Mouse (Mus musculus): ENCODE data around the gene Klhl21. TPM values are rescaled to one million over a fixed set of nuclear protein-coding genes. Genes with fewer than 3 reads are reported as not detected.
A peak's percentile ranks its signal among the peaks of the same experiment; 100 is the strongest.

Gene Klhl21
- polyA plus RNA-seq, 1 experiment from 2014 or later, result 3.6 TPM

DNA sequence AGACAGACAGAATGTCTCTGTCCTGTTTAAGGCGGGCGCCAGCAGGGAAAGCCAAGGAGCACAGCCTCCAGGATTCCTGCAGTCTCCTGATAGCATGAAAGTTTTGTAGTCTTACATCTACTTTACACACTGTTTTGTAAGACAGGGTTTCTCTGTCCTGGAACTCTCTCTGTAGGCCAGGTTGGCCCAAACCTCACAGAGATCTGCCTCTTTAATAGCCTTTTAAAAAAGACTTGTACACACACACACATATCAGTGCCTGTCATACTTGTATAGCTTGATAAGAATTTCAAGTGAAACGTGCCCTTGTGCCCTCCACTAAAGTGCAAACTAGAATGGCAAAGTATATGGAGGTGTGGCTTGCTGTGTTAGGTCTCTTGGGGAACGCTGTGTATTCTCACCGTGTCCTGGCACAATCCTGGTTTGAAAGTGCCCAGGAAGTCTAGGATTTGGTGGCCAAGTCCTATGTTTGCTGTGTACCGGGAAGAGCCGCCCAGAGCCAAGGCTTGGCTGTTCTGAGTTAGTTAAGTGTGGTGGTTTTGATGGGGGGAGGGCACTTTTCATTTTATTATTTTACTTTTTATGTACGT lies 2.7 kb downstream of the Klhl21 start:
- H3K4me3 ChIP-seq, result peak overlapping the region; percentile 69
- no peak overlapping the region for H3K27ac ChIP-seq
- no peaks in the 10 kb centered on the region for H3K9me3 ChIP-seq
- H3K27me3 ChIP-seq (replicated peaks), result peaks cover 25% of the 10 kb centered on the region; the same call in 1 of the 2 replicates
- peaks cover 37% of the 10 kb centered on the region for H3K4me1 ChIP-seq
- no peak for ATAC-seq (replicated peaks)
- H3K9ac ChIP-seq, result no peak overlapping the region
- 0 out of 2 replicates have a peak, but pooled peaks cover 2% of the 10 kb centered on the region for H3K36me3 ChIP-seq (replicated peaks)
- WGBS, result 74% methylated on average over 8 of the region's 8 CpGs
- peak overlapping the region; percentile 98 for H3K4me2 ChIP-seq

DNA sequence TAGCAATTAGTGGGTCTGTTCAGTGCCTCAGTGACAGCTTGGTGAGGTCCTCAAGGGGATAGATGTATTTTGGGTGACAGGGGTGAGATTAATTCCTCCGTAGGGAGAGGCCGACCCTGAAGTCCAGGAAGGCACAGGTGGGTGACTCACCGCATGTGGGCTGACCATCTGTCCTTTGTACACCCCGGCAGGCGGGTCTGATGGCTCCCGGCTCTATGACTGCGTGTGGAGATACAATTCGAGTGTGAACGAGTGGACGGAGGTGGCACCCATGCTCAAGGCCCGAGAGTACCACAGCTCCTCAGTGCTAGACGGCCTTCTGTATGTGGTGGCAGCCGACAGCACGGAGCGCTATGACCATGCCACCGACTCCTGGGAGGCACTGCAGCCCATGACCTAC lies 3.5 kb downstream of the Klhl21 start:
- H3K9me3 ChIP-seq, result no peaks in the 10 kb centered on the region
- WGBS, result 93% methylated on average over 16 of the region's 16 CpGs
- no peak for ATAC-seq (replicated peaks)
- no peak overlapping the region for H3K27ac ChIP-seq
- H3K4me2 ChIP-seq, result no peak overlapping the region
- no peak overlapping the region for H3K4me3 ChIP-seq
- 0 out of 2 replicates have a peak, but pooled peaks cover 2% of the 10 kb centered on the region for H3K36me3 ChIP-seq (replicated peaks)
- no peak overlapping the region for H3K9ac ChIP-seq
- peaks cover 17% of the 10 kb centered on the region; the same call in 1 of the 2 replicates for H3K27me3 ChIP-seq (replicated peaks)
- peaks cover 37% of the 10 kb centered on the region for H3K4me1 ChIP-seq

DNA sequence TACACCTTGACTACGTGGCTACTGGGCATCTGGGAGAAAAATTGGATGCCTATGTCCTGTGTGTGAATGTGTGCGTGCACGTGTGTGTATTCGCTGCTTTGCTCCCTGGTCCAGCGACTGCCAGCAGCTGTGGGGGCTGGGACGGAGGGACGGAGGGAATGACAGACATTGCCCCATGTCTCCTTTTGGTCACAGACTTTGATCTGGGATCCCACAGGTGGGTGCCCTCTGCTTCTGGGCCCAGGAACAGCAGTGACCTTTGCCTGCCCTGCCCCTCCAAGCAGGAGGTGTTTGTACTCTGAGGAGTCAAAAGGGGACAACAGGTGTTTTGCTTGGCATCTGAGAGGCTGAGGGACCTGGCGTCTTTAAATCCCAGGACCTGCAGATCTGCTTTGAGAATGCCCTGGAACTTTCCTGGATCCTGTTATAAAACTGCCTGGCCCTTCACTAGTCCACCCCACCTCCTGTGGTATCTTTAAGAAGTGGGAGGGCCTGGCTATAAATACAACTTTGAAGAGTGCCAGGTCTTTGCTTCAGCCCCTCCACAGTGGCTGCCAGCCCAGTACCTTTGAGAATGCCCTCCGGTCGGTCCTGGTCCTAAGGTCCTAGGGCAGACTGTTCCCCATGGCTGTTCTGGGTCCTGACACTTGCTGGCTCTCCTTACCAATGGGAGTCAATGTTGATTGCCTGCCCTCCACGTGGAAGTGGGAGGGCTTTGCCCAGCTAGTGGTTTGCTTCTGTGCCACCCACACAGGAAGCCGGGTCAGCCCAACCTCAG lies 4.6 kb downstream of the Klhl21 start:
- H3K27ac ChIP-seq, result no peak overlapping the region
- H3K4me3 ChIP-seq, result no peak overlapping the region
- ATAC-seq (replicated peaks), result no peak
- no peak overlapping the region for H3K4me2 ChIP-seq
- no peaks in the 10 kb centered on the region for H3K9me3 ChIP-seq
- WGBS, result 89% methylated on average over 12 of the region's 12 CpGs
- H3K4me1 ChIP-seq, result peaks cover 27% of the 10 kb centered on the region
- H3K27me3 ChIP-seq (replicated peaks), result 0 out of 2 replicates have a peak, but pooled peaks cover 9% of the 10 kb centered on the region
- H3K9ac ChIP-seq, result no peak overlapping the region
- H3K36me3 ChIP-seq (replicated peaks), result peaks cover 2% of the 10 kb centered on the region; the same call in 1 of the 2 replicates

DNA sequence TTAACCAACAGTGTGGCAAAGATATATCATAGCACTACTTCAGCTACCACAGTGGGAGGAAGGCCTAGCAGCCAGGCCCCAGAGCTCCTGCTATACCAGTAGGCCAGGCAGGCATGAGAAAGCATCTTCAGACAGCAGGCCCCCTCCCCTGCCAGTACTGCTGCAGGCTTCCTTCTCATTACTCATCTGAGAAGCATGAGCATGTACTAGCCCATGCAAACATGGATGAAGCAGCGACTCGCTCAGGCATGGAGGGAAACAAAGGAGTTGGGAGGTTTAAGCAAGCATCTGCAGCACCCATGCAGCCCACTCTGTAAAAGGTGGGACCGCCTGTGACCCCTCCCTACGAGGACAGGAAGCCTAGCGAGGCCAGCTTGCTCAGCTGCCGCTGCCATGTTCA lies 10.5 kb downstream of the Klhl21 start:
- 90% methylated on average over 6 of the region's 6 CpGs for WGBS
- no peaks in the 10 kb centered on the region for H3K27me3 ChIP-seq (replicated peaks)
- no peak overlapping the region for H3K4me3 ChIP-seq
- peaks cover 11% of the 10 kb centered on the region for H3K4me1 ChIP-seq
- no peak for ATAC-seq (replicated peaks)
- no peak overlapping the region for H3K4me2 ChIP-seq
- no peak overlapping the region for H3K27ac ChIP-seq
- no peaks in the 10 kb centered on the region for H3K9me3 ChIP-seq
- H3K36me3 ChIP-seq (replicated peaks), result peaks cover 38% of the 10 kb centered on the region
- H3K9ac ChIP-seq, result no peak overlapping the region

DNA sequence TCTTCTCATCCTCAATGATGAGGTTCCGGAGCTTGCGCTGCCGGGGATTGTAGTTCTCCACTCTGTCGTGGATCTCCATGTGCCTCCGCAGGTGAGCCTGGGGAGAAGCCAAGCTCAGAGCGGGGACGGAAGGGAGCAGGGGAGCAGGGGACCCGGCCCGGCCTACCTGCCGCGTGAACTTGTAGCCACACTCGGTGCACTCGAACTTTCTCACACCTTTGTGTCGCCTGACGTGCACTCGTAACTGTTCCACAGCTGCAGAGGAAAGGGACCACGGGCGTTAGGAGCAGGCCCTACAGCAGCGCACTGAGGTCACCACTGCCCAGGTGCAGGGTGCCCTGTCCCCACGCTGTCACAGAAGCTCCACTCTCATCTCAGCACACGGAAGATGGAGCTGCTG lies 11.4 kb downstream of the Klhl21 start:
- H3K27me3 ChIP-seq (replicated peaks), result no peaks in the 10 kb centered on the region
- no peak overlapping the region for H3K4me2 ChIP-seq
- H3K9me3 ChIP-seq, result no peaks in the 10 kb centered on the region
- peaks cover 20% of the 10 kb centered on the region for H3K4me1 ChIP-seq
- 90% methylated on average over 21 of the region's 21 CpGs for WGBS
- no peak overlapping the region for H3K4me3 ChIP-seq
- no peak overlapping the region for H3K9ac ChIP-seq
- peaks cover 38% of the 10 kb centered on the region for H3K36me3 ChIP-seq (replicated peaks)
- no peak for ATAC-seq (replicated peaks)
- no peak overlapping the region for H3K27ac ChIP-seq

DNA sequence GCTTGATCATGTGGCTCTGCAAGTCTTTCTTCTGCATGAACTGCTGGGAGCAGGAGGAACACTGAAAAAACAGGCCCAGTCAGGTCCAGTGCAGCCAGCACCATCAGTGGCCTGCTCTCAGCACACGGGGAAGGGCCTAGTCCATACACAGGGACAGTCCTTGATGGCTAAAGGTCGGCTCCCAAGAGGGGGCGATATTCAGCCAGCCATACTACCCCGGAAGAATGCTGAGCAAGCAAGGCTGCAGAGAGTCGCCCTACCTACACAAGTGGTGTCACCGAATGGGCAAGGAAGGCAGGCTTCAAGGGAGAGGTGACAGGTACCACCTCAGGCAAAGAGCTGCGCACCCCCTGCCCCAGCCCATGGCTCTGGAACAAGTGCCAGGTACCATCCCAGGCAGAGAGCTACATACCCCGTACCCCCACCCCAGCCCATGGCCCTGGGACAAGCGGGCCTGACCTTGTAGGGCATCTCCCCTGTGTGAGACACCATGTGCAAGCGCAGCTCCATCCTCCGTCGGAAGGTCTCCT lies 13.0 kb downstream of the Klhl21 start:
- no peak overlapping the region for H3K4me2 ChIP-seq
- peaks cover 36% of the 10 kb centered on the region for H3K4me1 ChIP-seq
- H3K27me3 ChIP-seq (replicated peaks), result no peaks in the 10 kb centered on the region
- H3K9me3 ChIP-seq, result no peaks in the 10 kb centered on the region
- H3K4me3 ChIP-seq, result no peak overlapping the region
- no peak overlapping the region for H3K27ac ChIP-seq
- peaks cover 36% of the 10 kb centered on the region for H3K36me3 ChIP-seq (replicated peaks)
- ATAC-seq (replicated peaks), result no peak
- H3K9ac ChIP-seq, result no peak overlapping the region
- 72% methylated on average over 12 of the region's 12 CpGs for WGBS

DNA sequence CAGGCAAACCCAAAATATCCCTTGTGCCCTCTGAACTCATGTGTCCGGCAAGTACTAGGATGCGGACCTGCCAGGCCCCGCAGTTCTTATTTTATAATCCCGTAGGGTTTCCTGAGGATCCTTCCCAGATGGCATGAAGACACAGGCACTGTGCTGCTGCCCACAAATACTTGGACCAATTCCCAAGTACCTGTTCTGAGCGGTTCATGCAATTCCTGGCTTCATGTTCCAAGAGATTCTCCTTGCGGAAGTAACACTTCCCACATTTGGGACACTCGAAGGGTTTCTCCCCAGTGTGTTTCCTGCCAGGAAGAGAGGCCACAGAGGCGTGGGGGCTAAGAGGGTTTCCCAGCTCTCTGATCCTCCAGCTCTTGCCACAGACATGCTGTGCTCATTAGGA lies 13.9 kb downstream of the Klhl21 start:
- Histone ChIP-seq H3K27me3 (replicated peaks) (no peaks in the 10 kb centered on the region), H3K4me1 (peaks cover 40% of the 10 kb centered on the region), H3K4me3 (no peak overlapping the region), H3K9ac (no peak overlapping the region), H3K9me3 (no peaks in the 10 kb centered on the region), H3K27ac (no peak overlapping the region), H3K4me2 (no peak overlapping the region), H3K36me3 (replicated peaks) (peaks cover 36% of the 10 kb centered on the region)
- 92% methylated on average over 8 of the region's 8 CpGs for WGBS
- ATAC-seq (replicated peaks), result no peak

DNA sequence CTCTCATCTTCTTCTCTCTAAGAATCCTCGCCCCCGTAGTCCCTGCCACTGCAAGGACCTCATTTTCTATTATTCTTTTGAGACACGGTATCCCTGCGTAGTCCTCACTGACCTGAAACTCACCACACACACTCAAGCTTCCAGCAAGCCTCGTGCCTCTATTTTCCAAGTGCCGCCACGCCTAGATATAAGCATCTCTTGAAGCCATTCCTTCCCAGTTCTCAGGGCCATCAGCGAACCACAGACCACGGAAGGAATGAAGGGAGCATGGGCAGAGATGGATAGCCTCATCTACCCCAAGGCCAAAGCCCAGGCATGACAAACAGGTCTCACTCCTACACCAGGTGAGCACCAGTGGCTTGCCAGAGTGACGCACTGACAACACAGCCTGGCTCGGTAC lies 15.9 kb downstream of the Klhl21 start:
- 93% methylated on average over 11 of the region's 11 CpGs for WGBS

DNA sequence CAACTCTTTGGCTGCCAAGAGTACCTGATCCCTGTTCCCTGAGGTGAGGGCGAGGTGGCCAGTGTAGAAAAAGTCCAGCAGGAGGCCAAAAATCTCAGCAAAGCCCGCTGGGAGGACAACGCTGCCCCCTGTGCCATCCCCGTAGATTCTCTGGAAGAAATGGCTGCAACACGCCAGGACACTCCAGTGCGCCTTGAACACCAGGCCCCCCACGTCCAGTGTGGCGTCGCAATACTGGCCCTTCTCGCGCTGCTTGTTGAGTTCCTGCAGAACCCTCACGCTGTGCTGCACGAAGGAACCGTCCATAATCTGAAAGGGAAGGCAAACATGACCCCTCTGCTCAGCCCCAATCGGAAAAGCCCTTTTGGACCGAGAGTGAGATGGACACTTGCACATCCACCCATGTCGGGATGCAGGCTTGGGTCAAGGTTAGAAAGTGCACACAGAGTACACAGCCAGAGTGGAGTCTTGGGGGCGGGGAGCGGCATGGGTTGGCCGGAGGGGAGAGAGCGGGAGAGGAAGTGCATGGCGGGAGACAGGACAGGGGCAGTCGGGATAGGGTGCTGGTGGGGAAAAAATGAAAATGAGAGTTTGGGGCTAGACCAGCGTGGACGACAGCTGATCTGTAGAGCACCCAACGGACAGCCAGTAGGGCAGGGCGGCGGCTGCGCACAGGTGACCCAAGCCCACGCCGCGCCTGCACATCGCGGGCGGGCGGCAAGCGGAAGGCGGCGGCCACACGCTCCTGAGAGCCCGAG lies 18.3 kb downstream of the Klhl21 start:
- Histone ChIP-seq H3K9ac (peak overlapping the region; percentile 72), H3K36me3 (replicated peaks) (peaks cover 9% of the 10 kb centered on the region; the same call in 1 of the 2 replicates), H3K9me3 (no peaks in the 10 kb centered on the region), H3K4me1 (peaks cover 57% of the 10 kb centered on the region), H3K4me3 (peak overlapping the region; percentile 70), H3K27me3 (replicated peaks) (0 out of 2 replicates have a peak, but pooled peaks cover 3% of the 10 kb centered on the region), H3K27ac (peak overlapping the region; percentile 76), H3K4me2 (peak overlapping the region; percentile 80)
- 2% methylated on average over 31 of the region's 41 CpGs for WGBS
- peak; percentile 78 for ATAC-seq (replicated peaks)

More for the DNA sequence above, 15.9 kb downstream of the Klhl21 start:
- Histone ChIP-seq H3K4me2 (peak overlapping the region; percentile 15; the same call in 1 of the 2 replicates), H3K9ac (peak overlapping the region; percentile 14; the same call in 1 of the 2 replicates), H3K27ac (no peak overlapping the region), H3K9me3 (no peaks in the 10 kb centered on the region), H3K4me1 (peaks cover 53% of the 10 kb centered on the region), H3K27me3 (replicated peaks) (no peaks in the 10 kb centered on the region), H3K4me3 (no peak overlapping the region), H3K36me3 (replicated peaks) (peaks cover 27% of the 10 kb centered on the region)
- ATAC-seq (replicated peaks), result no peak

DNA sequence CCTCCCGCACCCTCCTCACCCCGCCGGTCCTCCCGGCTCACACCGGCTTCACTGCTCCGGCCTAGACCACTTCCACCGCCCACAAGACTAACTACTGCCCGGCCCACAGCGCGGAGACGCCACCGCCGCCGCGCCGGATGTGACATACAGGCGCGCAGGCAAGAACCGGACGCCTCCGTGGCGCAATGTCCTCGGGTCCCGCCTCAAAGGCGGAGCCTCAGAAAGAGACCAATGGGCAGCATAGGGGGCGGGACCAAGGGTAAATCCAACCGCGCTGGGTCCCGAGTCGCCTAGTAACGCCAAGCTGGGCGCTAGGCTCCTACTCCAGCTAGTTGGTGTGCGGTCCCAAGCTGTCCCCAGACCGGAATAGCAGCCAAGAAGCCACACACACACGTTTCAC lies 18.9 kb downstream of the Klhl21 start, which contains the start of gene Zbtb48:
TSS of gene Zbtb48 (minus strand) at position 148 of the 400 bp plus-strand sequence.
- Histone ChIP-seq H3K27ac (peak within 1 kb of the TSS; percentile 76), H3K36me3 (replicated peaks) (0 out of 2 replicates have a peak, but pooled peaks cover 9% of the 10 kb centered on the region), H3K4me3 (peak within 1 kb of the TSS; percentile 70), H3K9me3 (no peaks in the 10 kb centered on the region), H3K9ac (peak within 1 kb of the TSS; percentile 72), H3K4me1 (peaks cover 57% of the 10 kb centered on the region), H3K4me2 (peak within 1 kb of the TSS; percentile 80), H3K27me3 (replicated peaks) (0 out of 2 replicates have a peak, but pooled peaks cover 4% of the 10 kb centered on the region)
- under 1% methylated on average over 34 of the region's 35 CpGs for WGBS
- peak; percentile 98 for ATAC-seq (replicated peaks)

DNA sequence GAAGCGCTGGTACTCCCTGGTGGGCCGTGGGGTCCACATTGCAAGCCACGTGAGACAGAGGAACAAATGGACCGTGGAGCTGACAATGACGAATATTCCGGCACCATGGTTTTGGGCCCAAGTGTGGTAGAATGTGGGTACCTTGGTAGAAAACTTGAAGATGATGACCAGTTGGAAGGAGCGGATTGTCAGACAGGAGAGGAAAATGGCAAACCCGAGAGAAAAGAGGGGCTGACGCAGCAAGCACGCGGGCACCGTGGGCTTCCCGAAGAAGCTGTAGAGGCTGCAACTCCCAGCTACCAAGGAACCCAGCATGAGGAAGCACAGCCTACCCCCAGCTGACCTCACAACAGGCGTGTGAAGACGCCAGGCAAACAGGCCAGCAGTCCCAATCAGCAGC lies 19.9 kb downstream of the Klhl21 start:
- no peak for ATAC-seq (replicated peaks)
- Histone ChIP-seq H3K9ac (peak overlapping the region; percentile 72), H3K4me2 (peak overlapping the region; percentile 80), H3K36me3 (replicated peaks) (0 out of 2 replicates have a peak, but pooled peaks cover 2% of the 10 kb centered on the region), H3K4me1 (peaks cover 51% of the 10 kb centered on the region), H3K27me3 (replicated peaks) (0 out of 2 replicates have a peak, but pooled peaks cover 4% of the 10 kb centered on the region), H3K27ac (peak overlapping the region; percentile 76; the same call in 1 of the 2 replicates), H3K9me3 (no peaks in the 10 kb centered on the region), H3K4me3 (peak overlapping the region; percentile 70)
- WGBS, result 61% methylated on average over 15 of the region's 15 CpGs
